Mouse (Mus musculus) C2C12 (cell line): Measurements from ENCODE around the gene Scyl1. TPM values are rescaled to one million over a fixed set of nuclear protein-coding genes. Genes with fewer than 3 reads are reported as not detected.

Experiments
- H3K27me3 ChIP-seq: one replicate; pipeline ENCODE4 v1.6.1; 2011; ENCODE audit not compliant: control insufficient read depth, insufficient read depth, insufficient read length
- H3K36me3 ChIP-seq: one replicate; pipeline ENCODE4 v1.6.1; 2011; ENCODE audit not compliant: control insufficient read depth, insufficient read depth
- H3K4me3 ChIP-seq: one replicate; pipeline ENCODE4 v1.5.1; 2011; ENCODE audit warnings: mild to moderate bottlenecking, control low read depth; ENCODE audit not compliant: poor library complexity, insufficient read depth, severe bottlenecking
- H3K79me2 ChIP-seq: one replicate; pipeline ENCODE4 v1.6.1; 2011; ENCODE audit not compliant: control insufficient read depth, insufficient read depth
- H3K79me3 ChIP-seq: one replicate; pipeline ENCODE4 v1.6.1; 2011; ENCODE audit warnings: low read depth, control low read depth
- H3ac ChIP-seq: one replicate; pipeline ENCODE3; 2011; ENCODE audit warnings: low read depth; ENCODE audit not compliant: control insufficient read depth, insufficient read length
- CEBPB ChIP-seq: IDR thresholded peaks from one replicate; pipeline ENCODE4 v1.6.1; 2011; ENCODE audit warnings: low read depth, mild to moderate bottlenecking, control low read depth, moderate library complexity
- CTCF ChIP-seq: IDR thresholded peaks from one replicate; pipeline ENCODE4 v1.5.1; 2011; ENCODE audit not compliant: control insufficient read depth, insufficient read depth, insufficient read length
- FOSL1 ChIP-seq: IDR thresholded peaks from one replicate; pipeline ENCODE4 v1.8.0; 2011; ENCODE audit warnings: mild to moderate bottlenecking, low read length; ENCODE audit not compliant: poor library complexity, insufficient read depth, severe bottlenecking
- MAX ChIP-seq: IDR thresholded peaks from one replicate; pipeline ENCODE4 v1.6.1; 2011; ENCODE audit warnings: mild to moderate bottlenecking, control low read depth
- MYOD1 ChIP-seq: IDR thresholded peaks from one replicate; pipeline ENCODE4 v1.6.1; 2011; ENCODE audit warnings: low read depth; ENCODE audit not compliant: control insufficient read depth, insufficient read length
- MYOG ChIP-seq: IDR thresholded peaks from one replicate; pipeline ENCODE4 v1.6.1; 2011; ENCODE audit not compliant: control insufficient read depth, insufficient read length; ENCODE audit errors: extremely low read depth
- USF1 ChIP-seq: IDR thresholded peaks from one replicate; pipeline ENCODE4 v1.6.1; 2011; ENCODE audit warnings: low read depth, mild to moderate bottlenecking, control low read depth, moderate library complexity
- polyA plus RNA-seq: library from polyadenylated mRNA; unstranded; fragments of >200 nt; fragmentation: generic; extraction: Trizol; gene quantifications from one replicate; pipeline ENCODE4 v1.2.1, GENCODE M21; 2012; ENCODE audit warnings: missing spikeins

Gene Scyl1
- polyA plus RNA-seq, 1 experiment: 69.6 TPM

- H3ac ChIP-seq: peak overlapping the region; percentile 99
- H3K79me2 ChIP-seq: peaks cover 70% of the 10 kb centered on the region
- peaks cover 10% of the 10 kb centered on the region for H3K36me3 ChIP-seq
- H3K79me3 ChIP-seq: peaks cover 37% of the 10 kb centered on the region
- no peaks in the 10 kb centered on the region for H3K27me3 ChIP-seq
- no peak for TF ChIP-seq MYOD1
- TF ChIP-seq MAX: no peak
- no peak for TF ChIP-seq CEBPB
- no peak for TF ChIP-seq CTCF
- TF ChIP-seq USF1: no peak
- no peak for TF ChIP-seq MYOG
- TF ChIP-seq FOSL1: no peak
- peak overlapping the region; percentile 85 for H3K4me3 ChIP-seq
These were observed 42.4 kb downstream of the Scyl1 start for GRCm38 (mm10) chr19:5728631-5729443.

- TF ChIP-seq CTCF: peak; percentile 71
- TF ChIP-seq MYOD1: no peak
- H3K4me3 ChIP-seq: peak overlapping the region; percentile 85
- H3K27me3 ChIP-seq: no peaks in the 10 kb centered on the region
- H3K79me2 ChIP-seq: peaks cover 82% of the 10 kb centered on the region
- H3K36me3 ChIP-seq: peaks cover 20% of the 10 kb centered on the region
- peaks cover 48% of the 10 kb centered on the region for H3K79me3 ChIP-seq
- H3ac ChIP-seq: peak overlapping the region; percentile 35
These were observed 43.5 kb downstream of the Scyl1 start for GRCm38 (mm10) chr19:5727701-5728100.

GRCm38 (mm10) chr19:5726961-5727578 is 44.1 kb downstream of the Scyl1 start:
- peaks cover 88% of the 10 kb centered on the region for H3K79me2 ChIP-seq
- H3K79me3 ChIP-seq: peaks cover 51% of the 10 kb centered on the region
- H3ac ChIP-seq: peak overlapping the region; percentile 35
- H3K27me3 ChIP-seq: no peaks in the 10 kb centered on the region
- H3K4me3 ChIP-seq: peak overlapping the region; percentile 85
- H3K36me3 ChIP-seq: peaks cover 26% of the 10 kb centered on the region
- TF ChIP-seq FOSL1 (no peak), MYOG (no peak), CEBPB (no peak), USF1 (no peak)

- Histone ChIP-seq H3K79me3 (peaks cover 48% of the 10 kb centered on the region), H3K4me3 (peak within 1 kb of the TSS; percentile 85), H3K79me2 (peaks cover 84% of the 10 kb centered on the region), H3K36me3 (peaks cover 36% of the 10 kb centered on the region), H3ac (peak within 1 kb of the TSS; percentile 76), H3K27me3 (no peaks in the 10 kb centered on the region)
- TF ChIP-seq CTCF: no peak
- no peak for TF ChIP-seq MYOD1
- no peak for TF ChIP-seq MYOG
- TF ChIP-seq CEBPB: no peak
- TF ChIP-seq USF1: no peak
- no peak for TF ChIP-seq MAX
- TF ChIP-seq FOSL1: no peak
These were observed 45.3 kb downstream of the Scyl1 start, which contains the start of gene Ehbp1l1 for GRCm38 (mm10) chr19:5725767-5726515. Ehbp1l1 (minus strand) TSS chr19:5726317.

GRCm38 (mm10) chr19:5725029-5725707 is 46.1 kb downstream of the Scyl1 start:
- H3K79me3 ChIP-seq: peaks cover 44% of the 10 kb centered on the region
- peak overlapping the region; percentile 76 for H3ac ChIP-seq
- H3K4me3 ChIP-seq: peak overlapping the region; percentile 45
- TF ChIP-seq MYOD1 (peak; percentile 74), CEBPB (no peak)
- H3K79me2 ChIP-seq: peaks cover 77% of the 10 kb centered on the region
- no peaks in the 10 kb centered on the region for H3K27me3 ChIP-seq
- peaks cover 38% of the 10 kb centered on the region for H3K36me3 ChIP-seq
